Mouse (Mus musculus): ENCODE data around the gene Foxc2.
A peak's percentile ranks its signal among the peaks of the same experiment; 100 is the strongest.

Foxc2 gene

DNA sequence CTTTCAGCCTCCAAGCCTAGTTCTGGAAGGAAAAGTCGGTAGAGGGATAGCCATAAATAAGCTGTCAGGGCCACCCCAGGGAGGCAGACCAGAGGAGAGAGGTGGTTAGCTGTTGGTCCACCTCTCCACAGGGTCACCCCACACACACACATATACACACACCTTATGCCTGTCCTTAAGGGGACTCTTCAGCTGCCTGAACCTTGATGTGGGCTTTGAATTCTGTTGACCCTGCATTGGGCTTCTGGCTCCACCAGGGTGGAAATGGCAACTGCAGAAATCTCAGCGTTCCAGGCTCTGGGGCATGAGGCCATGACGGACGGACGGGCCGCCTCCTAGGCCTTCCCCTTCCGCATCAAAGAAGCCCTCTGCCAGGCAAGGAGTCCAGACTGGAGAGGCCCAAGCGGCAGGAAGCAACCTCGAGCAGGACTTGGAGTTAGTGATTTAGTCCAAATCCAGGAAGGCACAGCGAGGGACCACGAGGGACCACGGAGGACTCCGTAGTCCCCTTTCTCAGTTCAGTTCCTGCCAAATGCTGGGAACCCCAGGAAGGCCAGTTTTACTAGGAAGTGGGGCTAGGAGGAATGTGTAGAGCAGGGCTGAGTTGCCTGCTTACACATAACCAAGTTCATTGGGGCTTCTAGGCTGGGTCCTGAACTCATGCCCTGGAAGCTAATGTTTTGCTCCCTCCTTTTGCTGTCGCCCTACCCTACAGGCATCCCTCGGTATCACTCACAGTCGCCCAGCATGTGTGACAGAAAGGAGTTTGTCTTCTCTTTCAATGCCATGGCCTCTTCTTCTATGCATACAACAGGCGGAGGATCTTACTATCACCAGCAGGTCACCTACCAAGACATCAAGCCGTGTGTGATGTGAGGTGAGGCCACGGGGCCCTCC, 29.7 kb upstream of the Foxc2 start:
- DNase-seq (ENCODE audit: low spot score), result no peak

DNA sequence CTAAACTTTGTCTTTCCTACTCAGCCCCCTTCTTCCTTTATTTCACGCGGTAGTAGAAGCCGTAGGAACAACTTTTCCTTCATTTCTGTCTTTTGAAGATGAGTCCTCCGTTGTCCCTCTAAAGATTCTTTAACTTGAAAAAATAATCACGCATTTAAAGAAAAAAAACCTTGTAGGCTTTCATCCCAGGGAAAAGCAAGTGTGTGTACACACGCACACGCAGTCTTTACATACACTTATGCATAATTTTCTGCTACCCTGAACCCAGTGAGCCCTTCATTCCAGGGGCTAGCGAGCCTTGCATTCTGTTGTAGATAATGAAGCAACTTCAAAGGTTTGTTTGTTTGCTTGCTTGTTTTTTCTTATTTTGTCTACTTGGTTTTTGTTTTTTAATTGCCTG, 27.7 kb upstream of the Foxc2 start:
- DNase-seq (ENCODE audit: low spot score), result no peak

DNA sequence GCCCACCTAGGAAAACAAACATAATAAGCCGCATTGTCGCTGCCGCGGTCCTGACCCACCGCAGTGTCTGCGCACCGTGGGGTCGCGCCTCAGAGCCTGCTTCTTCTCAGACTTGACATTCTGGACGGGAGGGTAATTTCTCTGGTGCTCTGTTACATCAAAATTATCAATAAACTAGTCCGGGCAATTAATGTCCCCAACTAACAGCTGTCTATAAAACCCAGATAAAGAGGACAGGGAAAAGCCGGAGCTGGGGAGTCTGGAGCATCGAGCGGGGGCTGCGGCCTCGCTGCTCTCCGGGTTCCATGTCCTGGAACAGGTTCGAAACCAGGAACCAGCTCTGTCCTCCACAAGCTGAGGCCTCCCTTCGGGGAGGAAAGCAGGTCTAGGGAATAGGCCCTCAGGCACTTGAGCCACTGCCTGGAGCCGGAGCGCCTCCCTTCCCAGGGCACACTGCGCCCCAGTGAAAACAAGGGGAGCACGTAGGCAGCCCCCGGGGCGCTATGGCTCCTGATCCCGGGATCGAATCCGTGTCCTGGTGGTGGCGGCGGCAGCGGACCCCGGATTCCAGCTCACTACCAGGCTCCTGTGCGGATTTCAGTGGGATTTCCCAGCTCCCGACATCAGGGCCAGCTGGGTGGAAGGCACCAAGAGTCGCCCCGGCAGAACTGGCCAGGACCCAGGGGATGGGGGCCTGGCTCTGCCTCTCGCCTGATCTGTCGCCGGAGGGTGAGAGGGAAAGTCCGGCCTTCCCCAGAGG, 26.9 kb upstream of the Foxc2 start:
- no peak for DNase-seq (ENCODE audit: low spot score)

DNA sequence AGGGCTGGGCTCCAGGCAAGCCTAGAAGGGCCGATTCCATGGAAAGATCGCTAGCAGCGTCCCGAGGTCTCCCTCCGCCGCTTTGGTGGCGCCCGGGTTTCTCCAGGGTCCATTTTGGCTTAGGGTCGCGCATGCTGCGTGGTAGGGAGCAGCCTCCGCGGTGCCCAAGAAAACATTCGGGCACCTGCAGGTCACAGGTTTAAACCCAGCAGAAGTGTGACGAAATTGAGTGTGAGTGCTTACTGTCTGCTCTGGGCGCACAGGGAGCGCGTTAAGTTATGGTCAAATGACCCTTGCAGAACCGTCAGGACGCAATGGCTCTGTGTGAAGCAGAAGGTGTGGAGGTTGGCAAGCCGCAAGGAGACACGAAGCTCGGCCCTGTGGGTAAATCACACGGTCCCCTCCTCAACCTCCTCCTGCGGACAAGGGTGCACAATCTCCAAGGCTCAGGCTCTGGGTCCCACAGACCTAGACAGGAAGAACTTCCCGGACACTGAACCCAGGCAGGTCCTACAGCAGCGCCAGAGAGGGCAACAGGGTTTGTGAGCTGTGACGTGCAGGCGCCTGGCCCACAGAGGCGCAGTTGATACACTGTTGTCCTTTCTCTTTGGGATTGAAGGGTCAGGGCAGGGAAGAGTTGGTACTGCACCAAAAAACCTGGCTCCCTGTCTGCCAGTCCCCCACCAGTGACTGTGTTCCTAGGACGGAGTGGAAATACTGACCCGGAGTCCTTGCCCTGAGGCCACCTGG, 26.2 kb upstream of the Foxc2 start:
- no peak for DNase-seq (ENCODE audit: low spot score)

DNA sequence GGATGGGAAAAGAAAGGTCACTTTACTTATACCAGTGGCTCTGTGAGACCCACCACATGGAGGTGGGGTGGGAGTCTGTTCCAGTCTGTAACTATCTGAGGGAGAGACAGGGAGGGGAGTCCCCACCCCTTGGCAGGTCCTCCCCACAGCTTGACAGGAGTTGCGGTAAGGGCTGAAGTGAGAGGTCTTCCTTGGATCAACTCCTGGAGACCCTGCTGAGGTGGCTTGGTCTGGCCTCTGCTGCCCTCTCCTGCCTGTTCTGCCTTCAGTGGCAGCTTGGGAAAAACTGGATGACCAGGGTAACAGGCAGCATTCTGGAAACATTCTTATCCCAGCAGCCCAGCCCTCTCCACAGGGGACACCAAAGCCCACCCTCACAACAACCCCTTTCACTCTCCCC, 25.3 kb upstream of the Foxc2 start:
- no peak for DNase-seq (ENCODE audit: low spot score)

DNA sequence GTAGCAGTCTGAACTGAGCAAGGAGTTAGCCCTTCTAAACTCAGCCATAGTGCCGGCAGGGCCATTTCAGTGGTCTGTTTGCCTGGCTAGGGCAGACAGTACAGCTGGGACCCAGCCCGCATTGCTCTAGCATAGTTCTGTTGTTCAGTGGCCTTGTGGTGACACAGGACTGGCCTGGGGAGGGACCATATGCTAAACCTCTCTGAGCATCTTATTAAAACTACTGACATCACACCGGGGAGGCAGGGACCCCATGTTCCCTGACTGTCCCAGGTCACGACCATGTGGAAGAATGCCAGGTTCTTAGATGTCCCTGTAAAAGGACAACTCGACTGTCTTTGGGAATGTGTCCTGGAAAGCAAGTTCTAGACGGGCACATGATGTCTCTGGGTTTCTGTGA, 23.8 kb upstream of the Foxc2 start:
- DNase-seq (ENCODE audit: low spot score), result no peak

DNA sequence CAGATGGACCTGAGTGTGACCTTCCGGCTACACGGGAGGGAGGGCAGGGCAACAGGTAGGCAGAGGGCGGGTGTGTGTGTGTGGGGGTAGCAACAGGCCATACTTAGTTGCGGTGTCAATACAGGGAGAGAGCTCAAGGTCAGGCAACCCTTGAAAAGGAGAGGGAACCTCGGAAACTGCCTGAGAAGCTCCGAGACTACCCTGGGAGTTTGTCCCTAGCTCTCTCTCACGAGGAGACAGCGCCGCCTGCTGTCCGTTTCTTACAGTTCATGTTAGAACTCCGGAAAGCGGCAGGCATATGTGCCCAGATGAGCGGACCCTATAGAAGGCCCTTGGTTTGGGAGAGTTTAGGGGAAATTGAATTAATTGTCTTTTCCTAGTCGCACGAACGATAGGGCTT, 23.3 kb upstream of the Foxc2 start:
- DNase-seq (ENCODE audit: low spot score), result peak; percentile 79

DNA sequence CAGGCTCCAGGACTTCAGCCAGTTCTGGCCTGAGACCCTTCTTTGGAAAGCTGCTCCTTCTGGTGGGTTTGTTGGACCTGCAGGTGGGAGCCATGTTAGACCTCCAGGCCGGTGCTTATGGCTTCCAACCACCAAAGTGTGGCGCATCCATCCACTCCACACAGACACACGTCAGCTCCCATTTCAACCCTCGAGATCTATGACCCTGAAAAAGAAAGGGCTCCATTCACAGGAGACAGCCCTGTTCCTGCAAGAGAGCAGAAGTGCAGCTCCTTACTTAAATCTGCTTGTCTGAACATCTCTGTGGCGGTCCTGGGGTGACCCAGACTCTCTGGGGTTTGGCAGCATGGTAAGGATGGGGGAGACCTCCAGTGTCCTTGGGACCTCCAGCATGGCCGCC, 22.5 kb upstream of the Foxc2 start:
- no peak for DNase-seq (ENCODE audit: low spot score)

DNA sequence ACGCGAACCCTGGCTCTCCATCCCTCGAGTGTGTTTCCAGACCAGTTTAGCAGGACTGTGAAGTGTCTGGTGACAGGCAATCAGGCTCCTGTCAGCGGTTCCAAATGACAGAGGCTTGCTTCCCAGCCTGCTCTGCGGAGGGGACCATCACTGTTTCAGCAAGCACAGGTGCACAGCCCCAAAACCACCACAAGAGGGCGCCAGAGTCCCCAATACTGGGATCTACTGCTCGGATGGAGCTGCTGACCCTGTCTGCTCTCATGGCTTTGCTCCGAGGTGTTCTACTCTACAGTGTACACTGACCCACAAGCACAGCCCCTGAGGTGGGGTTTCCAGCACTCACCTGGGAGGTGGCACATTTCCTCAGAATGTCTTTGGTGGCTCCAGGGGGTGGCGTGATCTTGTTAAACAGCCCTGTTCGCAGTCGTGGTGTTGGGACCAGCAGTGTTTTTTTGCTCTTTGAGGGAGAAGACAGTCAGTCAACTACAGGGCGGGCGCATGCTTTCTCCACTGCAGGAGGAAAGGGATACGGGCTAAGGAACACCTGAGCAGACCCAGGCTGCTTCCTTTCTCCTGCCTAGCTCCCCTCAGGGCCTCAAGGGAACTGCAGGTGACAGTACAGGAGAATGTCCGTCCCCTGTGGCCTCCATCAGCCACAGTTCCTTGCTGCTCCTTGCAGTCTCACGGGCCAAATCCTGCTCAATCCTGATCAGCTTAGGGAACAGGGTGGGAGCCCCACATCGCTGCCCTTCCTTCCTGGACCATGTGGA, 11.7 kb upstream of the Foxc2 start:
- peak; percentile 67 for DNase-seq (ENCODE audit: low spot score)

DNA sequence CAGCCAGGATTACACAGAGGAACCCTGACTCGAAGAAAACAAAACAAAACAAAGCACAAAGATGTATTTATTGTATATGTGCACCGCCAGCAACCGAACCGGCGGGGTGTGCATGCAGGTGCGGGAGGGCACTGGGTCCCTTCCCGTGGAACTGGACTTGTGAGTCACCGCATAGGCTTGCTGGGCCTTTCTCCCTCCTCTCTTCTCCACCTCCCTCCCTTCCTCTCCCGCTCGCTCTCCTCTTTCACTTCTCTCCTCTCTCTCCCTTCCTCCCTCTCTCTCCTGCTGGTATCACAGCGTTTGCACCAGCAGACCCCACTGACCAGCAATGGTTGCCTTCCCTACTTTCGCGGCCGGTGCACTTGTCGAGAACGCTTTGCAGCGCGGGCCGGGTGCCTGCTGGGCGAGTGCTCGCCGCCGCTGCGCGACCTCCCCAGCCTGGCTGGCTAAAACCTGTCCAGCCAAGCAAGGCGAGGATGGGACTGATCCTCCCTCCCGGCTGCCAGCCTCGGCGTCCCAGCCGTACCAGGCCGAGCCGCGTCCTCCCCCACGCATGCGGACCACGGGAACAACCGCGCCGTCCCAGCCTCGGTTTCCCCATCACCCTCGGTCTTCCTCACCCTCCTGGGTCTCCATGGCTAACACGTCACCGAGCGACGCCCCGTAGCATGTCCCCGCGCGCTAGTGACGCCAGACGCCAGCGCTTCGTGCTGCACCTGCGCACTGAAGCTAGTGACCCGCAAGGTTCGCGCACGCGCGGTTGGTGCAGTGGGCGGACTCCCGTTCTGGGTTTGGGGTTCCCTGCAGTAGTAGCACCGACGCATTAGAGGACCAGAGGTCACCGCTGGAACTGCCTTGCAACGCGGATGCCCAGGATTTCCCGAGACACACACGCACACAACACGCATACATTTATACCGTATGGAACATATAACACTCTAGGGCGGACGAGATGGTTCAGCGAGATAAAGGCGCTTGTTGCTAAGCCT, 8.0 kb upstream of the Foxc2 start, which contains the start of gene Mthfsd:
Gene Mthfsd, minus strand, starts transcription at position 725 of the 989 bp plus-strand sequence.
- DNase-seq (ENCODE audit: low spot score), result peak; percentile 99

DNA sequence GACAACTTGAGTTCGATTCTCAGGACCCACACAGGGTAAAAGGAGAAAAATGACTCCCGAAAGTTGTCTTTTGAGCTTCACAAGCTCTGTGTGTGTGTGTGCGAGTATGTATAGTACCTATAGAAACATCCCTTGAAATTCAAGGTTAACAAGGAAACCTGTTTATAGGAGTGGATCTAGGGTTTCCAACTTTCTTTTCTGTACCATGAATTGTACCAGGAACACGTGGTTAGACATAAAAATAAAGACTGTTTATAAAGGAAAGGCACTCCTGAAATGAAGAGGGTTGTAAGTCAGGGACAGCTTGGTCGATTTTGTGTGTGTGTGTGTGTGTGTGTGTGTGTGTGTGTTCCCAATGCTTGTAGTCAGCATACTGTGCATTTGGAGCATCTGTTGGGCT, 7.3 kb upstream of the Foxc2 start:
- no peak for DNase-seq (ENCODE audit: low spot score)

DNA sequence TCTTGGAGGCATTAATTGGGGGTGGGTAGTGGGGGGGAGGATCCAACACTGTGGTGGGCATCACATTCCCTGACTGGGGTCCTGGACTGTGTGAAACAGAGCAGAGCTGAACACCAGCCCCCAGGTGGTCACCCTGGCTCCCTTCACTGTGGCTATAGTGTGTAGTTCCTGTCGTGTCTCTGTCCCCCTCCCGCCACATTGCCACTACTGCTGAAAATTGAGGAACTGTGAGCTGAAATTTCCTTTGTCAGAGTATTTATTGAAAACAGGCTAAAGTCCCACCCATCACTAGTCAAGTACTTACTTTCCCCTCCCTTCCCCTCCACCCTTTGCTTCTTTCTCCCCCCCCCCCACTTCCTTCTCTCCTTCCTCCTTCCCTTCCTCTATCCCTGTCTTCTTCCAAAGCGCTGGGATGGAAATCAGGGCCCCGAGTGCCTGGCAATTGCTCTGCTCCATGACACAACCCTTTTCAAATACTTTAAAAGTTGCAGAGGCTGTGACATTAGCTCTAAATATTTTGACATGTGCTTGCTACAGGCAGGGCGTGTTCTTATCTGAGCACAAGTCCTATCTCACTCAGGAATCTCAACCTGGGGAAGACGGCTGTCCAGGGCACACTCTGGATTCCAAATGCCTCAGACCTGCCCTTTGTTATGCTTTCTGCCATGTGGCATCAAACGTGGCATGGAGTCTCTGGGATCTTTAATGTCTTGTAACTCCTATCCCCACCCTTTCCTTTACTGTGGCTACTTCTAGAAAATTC, 4.6 kb upstream of the Foxc2 start:
- DNase-seq (ENCODE audit: low spot score), result no peak

DNA sequence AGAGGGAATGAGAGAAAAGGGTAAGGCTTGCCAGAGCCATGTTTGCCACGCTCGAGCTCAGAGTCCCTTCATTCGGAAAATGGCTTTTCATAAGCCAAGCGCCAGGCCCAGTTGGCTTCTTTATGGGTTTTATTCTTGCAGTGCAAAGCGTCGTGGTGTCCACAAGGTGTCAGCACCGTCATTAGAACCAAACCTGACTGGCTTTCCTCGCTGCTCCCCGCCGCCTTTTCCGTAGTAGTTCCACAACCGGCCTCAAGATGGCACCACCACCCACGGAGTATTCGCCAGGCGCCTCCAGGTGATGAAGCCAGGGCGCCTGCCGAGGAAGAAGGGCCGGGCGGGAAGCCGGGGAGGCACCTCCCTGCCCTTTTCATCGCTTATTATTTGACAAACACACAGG, 2.7 kb upstream of the Foxc2 start:
- peak; percentile 95 for DNase-seq (ENCODE audit: low spot score)

DNA sequence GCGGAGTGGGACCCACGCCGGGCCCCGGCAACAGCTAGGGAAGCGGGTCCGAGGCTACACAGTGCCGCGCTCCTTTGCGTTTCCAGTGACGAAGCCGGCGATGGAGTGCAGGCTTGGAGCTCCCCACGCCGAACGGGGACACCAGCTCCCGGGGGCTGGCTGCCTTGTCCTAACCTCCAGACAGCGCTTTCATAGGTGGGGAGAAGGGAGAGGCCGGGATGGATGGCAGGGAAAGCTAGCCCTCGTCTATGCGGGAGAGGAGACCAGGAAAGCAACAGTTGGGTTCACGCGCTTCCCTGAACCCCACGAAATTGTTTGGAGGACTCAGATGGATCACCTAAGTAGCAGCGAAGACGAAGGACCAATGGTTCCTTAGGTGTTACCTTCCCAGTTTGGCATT, 835 bp upstream of the Foxc2 start:
- no peak for DNase-seq (ENCODE audit: low spot score)

DNA sequence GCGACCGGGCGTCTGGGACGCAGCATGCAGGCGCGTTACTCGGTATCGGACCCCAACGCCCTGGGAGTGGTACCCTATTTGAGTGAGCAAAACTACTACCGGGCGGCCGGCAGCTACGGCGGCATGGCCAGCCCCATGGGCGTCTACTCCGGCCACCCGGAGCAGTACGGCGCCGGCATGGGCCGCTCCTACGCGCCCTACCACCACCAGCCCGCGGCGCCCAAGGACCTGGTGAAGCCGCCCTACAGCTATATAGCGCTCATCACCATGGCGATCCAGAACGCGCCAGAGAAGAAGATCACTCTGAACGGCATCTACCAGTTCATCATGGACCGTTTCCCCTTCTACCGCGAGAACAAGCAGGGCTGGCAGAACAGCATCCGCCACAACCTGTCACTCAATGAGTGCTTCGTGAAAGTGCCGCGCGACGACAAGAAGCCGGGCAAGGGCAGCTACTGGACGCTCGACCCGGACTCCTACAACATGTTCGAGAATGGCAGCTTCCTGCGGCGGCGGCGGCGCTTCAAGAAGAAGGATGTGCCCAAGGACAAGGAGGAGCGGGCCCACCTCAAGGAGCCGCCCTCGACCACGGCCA, 717 bp downstream of the Foxc2 start:
- no peak for DNase-seq (ENCODE audit: low spot score)

DNA sequence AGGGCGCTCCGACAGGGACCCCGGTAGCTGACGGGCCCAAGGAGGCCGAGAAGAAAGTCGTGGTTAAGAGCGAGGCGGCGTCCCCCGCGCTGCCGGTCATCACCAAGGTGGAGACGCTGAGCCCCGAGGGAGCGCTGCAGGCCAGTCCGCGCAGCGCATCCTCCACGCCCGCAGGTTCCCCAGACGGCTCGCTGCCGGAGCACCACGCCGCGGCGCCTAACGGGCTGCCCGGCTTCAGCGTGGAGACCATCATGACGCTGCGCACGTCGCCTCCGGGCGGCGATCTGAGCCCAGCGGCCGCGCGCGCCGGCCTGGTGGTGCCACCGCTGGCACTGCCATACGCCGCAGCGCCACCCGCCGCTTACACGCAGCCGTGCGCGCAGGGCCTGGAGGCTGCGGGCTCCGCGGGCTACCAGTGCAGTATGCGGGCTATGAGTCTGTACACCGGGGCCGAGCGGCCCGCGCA, 1.2 kb downstream of the Foxc2 start:
- no peak for DNase-seq (ENCODE audit: low spot score)

DNA sequence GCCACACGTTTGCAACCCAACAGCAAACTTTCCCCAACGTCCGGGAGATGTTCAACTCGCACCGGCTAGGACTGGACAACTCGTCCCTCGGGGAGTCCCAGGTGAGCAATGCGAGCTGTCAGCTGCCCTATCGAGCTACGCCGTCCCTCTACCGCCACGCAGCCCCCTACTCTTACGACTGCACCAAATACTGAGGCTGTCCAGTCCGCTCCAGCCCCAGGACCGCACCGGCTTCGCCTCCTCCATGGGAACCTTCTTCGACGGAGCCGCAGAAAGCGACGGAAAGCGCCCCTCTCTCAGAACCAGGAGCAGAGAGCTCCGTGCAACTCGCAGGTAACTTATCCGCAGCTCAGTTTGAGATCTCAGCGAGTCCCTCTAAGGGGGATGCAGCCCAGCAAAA, 1.9 kb downstream of the Foxc2 start:
- DNase-seq (ENCODE audit: low spot score), result no peak

DNA sequence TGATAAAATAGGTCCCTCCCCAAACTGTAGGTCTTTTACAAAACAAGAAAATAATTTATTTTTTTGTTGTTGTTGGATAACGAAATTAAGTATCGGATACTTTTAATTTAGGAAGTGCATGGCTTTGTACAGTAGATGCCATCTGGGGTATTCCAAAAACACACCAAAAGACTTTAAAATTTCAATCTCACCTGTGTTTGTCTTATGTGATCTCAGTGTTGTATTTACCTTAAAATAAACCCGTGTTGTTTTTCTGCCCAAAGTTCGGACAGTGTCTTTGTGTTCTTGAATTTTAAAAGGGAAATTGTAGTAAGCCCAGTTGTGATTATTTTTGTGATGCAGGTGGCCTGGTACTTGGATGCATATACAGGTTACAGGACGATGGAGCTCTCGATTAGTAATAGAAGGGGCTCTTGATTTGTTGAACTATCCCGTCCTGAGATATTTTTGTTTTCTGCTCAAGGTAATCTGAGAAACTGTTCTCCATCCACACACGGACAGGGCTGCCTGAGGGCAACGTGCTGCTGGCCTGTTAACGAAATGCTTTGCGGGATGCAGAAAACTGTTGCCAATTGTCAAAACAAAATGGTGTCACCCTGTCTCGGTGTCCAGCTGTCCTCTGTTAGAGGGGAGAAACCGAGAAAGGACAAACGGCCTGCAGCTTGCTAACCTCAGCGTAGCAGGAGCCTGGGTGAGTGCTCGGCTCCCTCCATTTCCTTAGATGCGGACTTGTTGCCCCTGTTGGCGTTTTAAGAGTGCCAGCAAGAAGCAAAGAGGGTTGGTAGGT, 2.9 kb downstream of the Foxc2 start:
- DNase-seq (ENCODE audit: low spot score), result no peak
